Mouse (Mus musculus) liver, adult (tissue): ENCODE data around the gene Swi5.

Experiments
- GATA4 ChIP-seq: IDR thresholded peaks from 2 replicates; pipeline ENCODE4 v1.6.1; 2014; ENCODE audit warnings: mild to moderate bottlenecking, low read length; ENCODE audit not compliant: insufficient replicate concordance

The Swi5 gene

GRCm38 (mm10) chr2:32299469-32299868 is 11.6 kb upstream of the Swi5 start:
- no peak for TF ChIP-seq GATA4

GRCm38 (mm10) chr2:32295285-32295684 is 7.4 kb upstream of the Swi5 start:
- TF ChIP-seq GATA4 = no peak

- no peak for TF ChIP-seq GATA4
Observed at GRCm38 (mm10) chr2:32294348-32294747, 6.5 kb upstream of the Swi5 start.

- no peak for TF ChIP-seq GATA4
Observed at GRCm38 (mm10) chr2:32289578-32289977, 1.7 kb upstream of the Swi5 start.

DNA sequence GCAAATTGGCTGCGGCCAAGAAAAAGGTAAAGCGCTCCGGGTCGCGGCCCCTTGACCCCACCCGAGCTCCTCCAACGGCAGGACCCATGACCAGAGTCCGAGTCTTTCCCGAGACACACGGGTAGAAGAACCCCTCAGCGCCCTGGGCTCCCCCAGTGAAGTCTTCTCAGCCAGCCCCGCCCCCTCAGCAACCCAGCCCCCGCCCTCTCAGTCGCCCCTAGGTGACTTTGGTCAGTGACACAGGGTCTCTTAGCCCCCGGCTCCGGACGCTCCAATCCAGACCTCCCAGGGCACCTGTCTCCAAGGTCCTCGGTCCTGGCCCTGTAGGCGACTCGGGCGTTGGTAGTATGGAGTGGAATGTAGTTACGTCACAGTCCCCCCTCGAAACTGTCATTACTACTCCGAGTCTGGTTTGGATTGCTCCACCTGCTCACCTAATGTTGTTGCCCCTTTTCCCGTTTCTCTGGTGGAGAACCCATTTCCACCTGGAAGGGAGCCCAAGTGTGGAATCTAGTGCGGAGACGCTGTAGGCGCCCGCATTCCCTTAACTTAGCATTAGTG is 576 bp upstream of the Swi5 start:
- TF ChIP-seq GATA4 = no peak

GRCm38 (mm10) chr2:32287334-32287840 is 488 bp downstream of the Swi5 start, which contains the start of gene Golga2:
Gene Golga2, plus strand, starts transcription at chr2:32287384.
- no peak for TF ChIP-seq GATA4

DNA sequence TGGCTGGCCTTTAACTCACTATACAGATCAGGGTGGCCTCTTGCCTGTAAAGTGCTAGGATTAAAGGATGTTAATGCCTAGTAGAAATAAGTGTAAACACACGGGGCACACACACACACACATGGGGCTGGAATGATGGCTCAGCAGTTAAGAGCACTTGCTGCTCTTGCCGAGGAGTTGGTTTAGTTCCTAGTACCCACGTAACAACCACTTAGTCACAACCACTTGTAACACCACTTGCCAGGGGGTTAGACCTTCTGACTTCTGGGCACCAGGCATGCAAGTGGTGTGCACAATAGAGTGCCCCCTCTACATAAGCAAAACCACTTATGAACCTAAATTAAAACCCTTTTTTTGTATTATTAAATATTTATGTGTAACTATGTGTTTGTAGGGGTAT is 3.9 kb downstream of the Swi5 start:
- TF ChIP-seq GATA4 = no peak

DNA sequence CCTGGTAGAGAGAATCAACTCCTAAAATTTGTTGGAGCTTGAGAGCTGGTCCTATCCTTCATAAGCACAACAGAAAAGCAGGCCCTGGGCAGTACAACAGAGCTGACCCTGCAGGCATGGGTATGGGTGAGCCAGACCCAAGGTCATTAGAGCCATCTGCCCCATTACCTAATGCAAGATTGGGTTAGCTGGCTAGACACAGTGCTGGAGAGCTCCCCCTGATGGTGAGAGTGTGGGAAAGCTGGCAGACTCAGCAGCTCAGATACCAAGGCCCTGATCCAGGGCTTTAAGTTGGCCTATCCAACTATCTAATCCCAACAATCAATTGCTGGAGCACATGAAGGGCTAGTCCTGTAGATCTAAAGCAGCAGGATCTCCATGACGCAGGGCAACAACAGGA is 5.1 kb downstream of the Swi5 start:
- TF ChIP-seq GATA4 = no peak

GRCm38 (mm10) chr2:32282289-32282688 is 5.6 kb downstream of the Swi5 start:
- TF ChIP-seq GATA4 = no peak

GRCm38 (mm10) chr2:32275823-32276222 is 12.1 kb downstream of the Swi5 start:
- TF ChIP-seq GATA4 = no peak

- no peak for TF ChIP-seq GATA4
Observed at GRCm38 (mm10) chr2:32260635-32261034, 27.2 kb downstream of the Swi5 start.

DNA sequence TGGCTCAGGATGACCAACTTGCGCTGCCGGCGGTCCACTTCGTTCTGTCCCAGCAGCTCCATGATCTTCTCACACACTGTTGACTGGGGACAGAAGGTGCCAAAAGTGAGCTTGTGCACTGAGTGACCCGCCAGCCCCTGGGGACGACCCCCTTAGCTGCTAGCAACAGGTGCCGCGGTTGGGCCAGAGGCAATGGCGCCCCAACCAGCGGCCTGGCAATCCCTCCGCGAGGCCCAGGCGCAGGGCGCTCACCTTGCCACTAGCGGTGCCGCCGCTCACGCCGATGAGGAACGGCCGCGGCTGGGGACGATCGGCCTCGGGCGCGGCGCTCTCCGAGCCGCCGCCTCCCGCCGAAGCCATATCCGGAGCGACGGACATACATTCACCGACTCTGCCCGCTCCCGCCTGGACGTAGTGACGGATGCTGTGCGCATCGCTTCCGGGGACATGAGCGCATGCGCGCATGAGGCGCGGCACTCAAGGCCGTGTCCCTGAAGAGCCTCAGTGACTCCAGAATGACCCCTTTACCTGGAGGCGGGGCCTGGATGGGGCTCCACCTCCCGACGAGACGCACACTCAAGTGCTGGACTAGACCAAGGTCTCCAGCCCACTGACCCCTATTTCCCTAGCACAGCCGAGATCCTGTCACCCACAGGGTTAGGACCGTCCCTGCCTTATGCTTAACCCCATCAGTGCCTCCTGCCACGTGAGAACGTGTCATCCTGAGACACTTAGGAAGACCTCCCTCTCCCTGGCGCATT is 28.0 kb downstream of the Swi5 start, which contains the start of gene Uck1:
Gene Uck1 (minus strand): TSS at position 503 of the 761 bp plus-strand sequence.
- no peak for TF ChIP-seq GATA4

DNA sequence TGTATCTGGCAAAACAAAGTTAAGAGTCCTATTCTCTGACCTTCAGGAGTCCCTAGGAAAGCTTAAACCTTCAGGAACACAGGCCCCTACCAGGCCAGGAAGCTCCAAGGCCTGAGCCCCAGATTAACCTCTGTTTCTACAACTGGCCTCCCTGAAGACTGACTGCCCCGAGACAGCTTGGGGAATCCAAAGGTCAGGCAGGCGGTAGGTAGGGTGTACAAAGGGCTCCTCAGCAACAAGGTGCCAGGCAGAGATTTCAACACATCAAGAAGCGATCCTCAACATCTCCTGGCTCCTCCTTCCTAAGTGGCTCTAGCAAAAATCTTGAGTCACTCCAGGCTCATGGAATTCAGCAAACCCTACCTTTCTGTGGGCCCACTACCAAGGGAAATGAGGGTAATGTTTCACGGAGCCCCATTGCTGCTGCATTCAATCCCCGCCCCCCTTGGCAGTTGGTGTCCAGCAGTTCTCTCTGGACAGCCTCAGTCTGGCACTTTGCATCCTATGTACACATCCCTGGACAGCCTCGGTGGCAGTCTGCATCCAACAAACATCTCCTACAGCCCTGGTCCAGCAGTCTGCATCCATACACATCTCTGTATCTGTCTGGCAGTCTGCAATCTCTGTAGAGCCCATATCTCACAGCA is 28.9 kb downstream of the Swi5 start:
- no peak for TF ChIP-seq GATA4

DNA sequence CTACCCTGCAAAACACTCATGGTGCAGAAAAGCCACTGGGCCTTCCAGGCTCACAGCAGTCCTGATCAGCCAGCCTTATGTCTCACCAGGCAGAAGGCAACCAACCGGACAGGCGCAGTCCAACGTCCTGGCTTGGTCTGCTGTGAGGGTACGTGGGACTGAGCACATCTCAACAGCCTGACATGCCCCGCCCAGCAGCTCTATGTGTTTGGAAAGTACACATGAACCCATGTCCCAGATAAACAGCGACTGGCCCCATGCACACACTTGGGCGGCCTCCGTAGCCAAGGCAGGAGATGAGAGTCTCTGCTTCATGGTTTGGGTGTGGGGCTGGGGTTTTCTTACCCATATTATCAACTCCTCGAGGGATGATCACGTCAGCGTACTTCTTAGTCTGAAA is 31.6 kb downstream of the Swi5 start:
- TF ChIP-seq GATA4 = no peak

DNA sequence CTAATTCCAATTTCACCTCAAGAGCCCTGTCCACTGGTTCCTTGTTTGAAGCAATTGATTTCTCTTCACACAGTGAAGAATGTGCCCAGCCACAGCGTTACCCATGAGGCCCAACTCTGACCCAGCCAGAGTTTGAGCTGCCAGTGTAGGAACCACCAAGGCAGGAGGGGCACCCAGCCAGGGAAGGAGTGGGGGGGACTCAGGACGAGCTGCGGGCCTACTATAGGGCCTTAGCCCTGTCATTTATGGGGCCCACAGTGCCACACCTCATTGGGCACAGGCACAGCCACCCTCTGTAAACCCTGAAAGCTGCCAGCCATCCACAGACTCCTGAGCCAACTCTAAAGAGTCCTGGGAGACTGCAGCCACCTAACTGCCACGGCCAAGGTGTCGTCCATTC is 33.3 kb downstream of the Swi5 start:
- TF ChIP-seq GATA4 = no peak

- no peak for TF ChIP-seq GATA4
Observed at GRCm38 (mm10) chr2:32253352-32253751, 34.5 kb downstream of the Swi5 start.
